Mouse (Mus musculus) lung, postnatal 25 days (tissue): ENCODE data around the gene Ano1.

ENCODE experiments used
- DNase-seq: peaks from one replicate; pipeline ENCODE4 v3.0.0; 2022; ENCODE audit warnings: low spot score

The Ano1 gene

DNA sequence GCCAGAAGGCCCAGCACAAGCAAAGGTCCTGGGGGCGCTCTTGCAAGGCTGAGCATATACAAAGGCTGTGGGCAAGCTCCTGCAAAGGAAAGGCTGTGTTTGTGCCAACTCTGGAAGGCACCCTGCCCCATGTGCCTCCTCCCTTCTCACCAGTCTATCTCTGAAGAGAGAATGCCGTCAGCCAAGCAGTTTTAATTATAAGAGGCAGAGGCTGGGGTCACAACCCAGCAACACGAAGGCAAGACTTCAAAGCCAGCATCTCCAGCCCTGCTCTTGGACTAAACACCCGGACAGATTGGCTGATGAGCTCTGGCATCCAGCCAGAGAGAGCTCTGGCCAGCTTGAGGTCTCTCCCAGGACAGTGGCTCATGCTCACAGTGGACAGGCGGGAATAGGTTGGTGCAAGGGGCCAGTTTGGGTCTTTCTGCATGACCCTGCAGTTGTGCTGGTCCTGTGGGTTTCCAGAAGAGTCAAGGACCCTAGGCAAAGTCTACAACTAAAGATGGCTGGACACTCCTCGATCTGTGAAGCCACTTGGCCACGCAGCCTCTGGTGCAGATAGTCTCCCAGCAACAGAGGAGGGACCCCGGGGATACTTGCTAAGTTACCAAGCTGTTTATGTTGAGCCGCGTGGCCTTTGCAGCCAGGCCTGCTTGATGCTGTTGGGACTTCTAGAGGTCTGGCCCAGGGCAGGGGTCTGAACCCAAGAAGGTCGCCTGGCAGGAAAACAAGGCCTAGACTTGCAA lies 12.9 kb upstream of the Ano1 start:
- DNase-seq, result no peak

DNA sequence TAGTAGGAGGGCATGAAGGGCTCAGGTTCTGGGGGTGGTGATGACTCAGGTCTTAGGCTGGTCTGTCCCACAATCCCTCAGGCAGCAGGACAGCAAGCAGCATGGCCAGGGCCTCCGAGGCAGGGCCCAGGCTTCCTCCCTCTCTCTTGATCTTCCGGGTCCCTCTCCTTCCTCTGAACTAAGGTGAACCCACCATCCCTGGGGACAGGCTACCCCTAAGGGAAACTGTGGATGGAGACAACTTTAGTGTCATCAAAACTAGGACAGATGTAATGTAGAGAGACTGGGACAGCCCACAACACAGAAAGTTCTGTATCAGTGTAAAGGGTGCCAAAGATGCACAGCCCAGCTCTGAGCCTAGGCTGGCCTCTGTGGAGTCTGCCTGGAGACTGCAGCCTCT lies 12.2 kb upstream of the Ano1 start:
- no peak for DNase-seq

DNA sequence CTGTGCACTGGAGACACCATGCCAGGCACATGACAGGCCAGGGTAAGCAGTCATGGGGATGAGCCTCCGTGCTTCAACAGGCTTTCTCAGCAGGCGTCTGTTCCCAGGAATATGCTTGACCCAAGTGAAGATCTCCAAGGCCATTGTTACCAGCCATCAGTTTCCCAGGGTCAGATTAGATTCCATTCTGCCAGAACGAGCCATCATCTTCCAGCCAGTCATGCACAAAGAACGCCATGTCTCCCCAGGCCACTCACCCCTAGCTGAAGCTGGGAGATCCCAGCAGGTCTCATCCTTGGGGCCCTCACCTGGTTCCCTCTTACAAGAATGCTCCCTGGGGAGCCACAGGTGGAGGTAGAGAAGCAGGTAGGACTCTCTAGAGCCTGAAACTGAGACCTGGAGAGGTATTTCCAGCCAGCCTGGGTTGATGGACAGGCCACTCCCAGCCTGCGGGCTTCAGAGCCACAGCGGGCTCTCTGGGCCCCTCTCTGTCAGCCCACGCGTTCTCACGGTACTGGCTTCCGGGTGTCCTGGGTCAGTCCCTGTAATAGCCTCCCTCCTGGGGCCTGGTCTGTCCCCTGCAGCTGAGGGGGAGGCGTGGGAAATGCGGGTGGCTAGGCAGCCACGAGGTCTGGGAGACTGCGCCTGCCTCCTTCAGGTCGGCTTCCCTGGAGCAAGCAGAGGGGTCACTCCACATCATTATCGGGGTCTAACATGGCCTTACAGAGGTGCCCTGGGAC lies 10.9 kb upstream of the Ano1 start:
- DNase-seq, result no peak

- DNase-seq, result no peak
These were observed 8.5 kb upstream of the Ano1 start for GRCm38 (mm10) chr7:144760228-144760627.

- DNase-seq, result no peak
These were observed 7.7 kb upstream of the Ano1 start for GRCm38 (mm10) chr7:144759455-144759854.

DNA sequence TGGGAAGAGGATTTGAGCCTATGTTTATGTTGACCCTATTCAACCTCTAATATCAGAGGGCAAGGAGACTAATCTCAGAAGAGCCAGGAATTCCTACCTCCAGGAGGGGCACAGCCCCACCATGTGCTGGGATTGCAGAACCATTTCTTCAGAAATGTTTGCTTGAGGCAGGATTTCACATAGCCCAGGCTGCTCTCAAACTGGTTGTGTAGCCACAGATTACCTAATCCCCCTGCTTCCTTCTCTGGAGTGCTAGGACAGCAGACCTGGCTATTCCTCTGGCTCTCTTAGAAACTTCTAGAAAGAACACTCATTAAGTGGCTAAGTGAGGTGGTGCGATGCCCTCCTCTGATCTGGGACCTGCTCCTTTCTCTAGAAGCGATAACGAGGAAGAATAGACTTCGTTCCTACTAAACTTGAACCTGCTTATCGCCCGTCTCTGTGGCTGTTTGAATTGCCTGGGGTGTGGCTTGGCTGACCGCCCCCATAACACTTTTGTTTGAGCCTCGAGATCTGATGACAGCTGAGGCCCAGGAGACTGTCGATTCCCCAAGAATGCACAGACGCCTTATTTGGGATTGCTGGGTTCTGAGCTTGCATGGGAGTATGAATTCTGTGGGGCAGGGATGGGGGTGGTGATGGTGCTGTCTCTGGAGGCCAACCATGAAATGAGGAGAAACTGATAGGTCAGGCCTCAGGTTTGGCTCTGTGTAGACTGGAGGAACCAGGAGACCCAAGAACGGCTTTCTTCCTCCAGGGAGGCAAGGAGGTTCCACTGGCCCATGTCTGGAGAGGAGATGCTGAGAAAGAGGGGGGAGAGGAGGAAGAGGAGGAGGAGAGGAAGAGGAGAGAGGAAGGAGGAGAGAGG lies 4.0 kb upstream of the Ano1 start:
- no peak for DNase-seq

- DNase-seq, result peak; percentile 49
These were observed 2.9 kb upstream of the Ano1 start for GRCm38 (mm10) chr7:144754722-144755121.

- no peak for DNase-seq
These were observed 1.9 kb upstream of the Ano1 start for GRCm38 (mm10) chr7:144753657-144754031.

DNA sequence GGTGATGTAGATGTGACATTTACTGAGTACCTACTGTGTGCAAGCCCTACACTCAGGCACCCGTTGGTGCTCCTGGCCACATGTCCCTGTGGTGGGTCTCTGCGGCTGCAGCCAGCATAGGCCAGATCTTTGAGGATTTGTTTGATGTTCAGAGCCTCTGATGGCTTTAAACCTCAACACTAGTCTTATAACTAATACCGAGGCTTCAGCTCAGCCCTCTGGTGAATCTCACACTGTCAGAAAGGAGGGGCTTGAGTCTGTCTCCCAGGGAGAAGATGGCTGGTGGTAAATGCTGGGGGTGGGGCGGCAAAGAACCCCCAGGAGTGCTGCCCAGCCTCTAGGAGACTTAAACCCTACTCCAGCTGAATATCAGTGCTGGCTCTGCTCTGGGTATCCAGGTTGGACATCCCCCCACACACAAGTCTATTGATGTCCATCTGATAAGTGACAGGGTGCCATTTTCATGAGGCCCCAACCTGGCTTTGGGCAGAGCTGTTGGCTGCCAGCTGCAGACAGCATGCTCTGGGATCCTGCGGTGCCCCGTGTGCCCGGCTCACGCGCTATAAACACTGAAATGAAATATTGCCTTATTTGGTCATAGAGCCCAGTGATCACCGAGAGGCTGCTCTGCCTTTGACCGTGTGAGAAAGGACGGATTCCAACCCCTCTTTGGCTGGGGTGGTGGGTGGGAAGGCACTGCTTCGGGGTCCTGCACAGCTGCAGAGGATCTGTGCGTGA lies 1.3 kb upstream of the Ano1 start:
- no peak for DNase-seq

DNA sequence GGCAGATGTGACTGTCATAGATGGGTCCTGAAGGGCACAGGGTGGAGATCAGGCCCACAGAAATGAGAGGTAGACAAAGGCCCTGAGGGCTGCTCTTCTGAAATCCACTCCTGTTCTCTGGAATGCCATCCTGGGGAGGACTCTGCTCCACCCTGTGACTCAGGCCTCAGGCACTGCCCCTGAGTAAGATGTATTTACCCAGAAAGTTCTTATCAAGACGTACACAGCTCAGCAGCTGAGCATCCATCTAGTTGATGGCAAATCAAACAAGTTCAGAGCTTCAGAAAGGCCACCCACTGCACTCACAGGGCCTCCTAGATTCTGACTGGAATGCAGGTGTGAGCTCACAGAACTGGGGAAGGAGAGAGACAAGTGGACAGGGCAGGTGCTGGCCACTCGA lies 4.0 kb downstream of the Ano1 start:
- peak; percentile 77 for DNase-seq

DNA sequence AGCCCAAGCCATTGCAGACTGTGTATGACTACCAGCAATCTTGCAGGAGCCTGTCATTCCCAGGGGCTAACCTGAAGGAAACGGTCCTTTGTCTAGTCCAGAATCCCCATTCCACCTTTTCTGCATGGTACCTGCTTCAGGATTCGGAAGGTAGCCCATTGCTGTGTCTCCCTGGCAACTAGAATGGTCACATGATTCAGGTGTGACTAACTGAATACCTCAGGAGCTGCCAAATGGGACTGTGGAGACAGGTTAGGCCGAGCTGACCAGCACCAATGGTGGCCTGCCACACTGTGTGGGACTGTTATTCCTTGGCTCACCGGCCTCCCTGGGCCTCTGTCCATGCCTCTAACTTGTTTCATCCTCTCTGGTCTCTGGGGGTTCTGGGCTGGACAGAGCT lies 5.3 kb downstream of the Ano1 start:
- DNase-seq, result no peak

DNA sequence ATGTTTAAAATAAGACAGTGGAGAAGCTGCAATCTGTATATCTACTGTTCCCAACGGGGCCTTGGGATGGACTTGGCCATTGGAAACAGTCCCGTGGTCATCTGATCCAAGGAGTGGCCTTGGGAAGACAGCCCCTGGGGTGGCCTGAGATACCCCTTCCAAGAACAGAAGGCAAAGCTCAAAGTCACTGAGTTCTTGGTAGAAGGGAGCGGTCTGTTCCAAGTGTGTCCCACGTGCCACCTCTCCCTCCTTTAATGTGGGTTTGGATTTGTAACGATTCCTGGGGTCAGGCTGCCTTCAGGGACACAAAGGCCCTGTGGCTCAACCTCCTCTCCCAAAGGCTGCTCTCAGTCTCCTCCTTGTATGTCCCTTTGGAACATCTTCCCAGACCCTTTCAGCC lies 7.9 kb downstream of the Ano1 start:
- DNase-seq, result no peak

- no peak for DNase-seq
These were observed 11.1 kb downstream of the Ano1 start for GRCm38 (mm10) chr7:144740643-144741042.

GRCm38 (mm10) chr7:144739810-144740209 lies 12.0 kb downstream of the Ano1 start:
- DNase-seq, result no peak

DNA sequence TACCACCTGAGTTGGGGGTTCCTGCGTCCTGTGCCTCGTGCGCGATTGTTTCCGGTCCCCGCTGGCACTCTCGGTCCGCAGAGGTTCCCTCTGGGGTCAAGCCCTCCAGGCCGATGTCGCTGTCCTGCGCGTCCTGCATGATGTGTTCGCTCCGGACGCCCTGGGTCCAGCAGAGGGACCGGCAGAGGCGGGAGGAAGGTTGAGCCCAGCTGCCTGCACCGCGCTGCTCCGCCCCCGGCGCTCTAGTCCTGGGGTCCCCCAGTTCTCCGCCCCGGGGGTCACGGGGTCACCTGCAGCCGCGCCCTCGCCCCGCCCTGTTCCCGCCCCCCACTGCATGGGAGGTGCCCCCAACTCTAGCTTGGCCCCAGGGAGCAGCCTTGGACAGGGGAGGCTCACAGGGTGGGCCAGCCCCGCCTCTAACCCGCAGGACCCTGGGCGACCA lies 13.4 kb downstream of the Ano1 start:
- DNase-seq, result no peak

DNA sequence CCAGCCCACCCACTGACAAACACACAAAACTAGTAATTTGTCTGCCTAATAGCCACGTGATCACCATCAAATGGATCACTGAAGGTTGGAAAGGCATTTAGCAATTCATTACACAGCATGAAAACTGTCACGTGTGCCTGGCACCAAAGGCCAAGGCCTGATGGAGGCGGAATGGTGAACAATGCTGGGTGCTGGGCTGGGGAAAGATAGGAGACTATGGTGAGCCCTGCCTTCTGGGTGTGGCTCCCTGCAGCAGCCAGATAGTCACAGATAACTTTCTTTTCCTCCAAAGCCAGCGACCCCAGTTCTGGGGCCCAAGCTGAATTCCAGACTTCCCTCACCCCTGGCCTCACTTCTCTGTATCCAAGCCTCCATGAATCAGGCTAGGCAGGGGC lies 19.9 kb downstream of the Ano1 start:
- no peak for DNase-seq

DNA sequence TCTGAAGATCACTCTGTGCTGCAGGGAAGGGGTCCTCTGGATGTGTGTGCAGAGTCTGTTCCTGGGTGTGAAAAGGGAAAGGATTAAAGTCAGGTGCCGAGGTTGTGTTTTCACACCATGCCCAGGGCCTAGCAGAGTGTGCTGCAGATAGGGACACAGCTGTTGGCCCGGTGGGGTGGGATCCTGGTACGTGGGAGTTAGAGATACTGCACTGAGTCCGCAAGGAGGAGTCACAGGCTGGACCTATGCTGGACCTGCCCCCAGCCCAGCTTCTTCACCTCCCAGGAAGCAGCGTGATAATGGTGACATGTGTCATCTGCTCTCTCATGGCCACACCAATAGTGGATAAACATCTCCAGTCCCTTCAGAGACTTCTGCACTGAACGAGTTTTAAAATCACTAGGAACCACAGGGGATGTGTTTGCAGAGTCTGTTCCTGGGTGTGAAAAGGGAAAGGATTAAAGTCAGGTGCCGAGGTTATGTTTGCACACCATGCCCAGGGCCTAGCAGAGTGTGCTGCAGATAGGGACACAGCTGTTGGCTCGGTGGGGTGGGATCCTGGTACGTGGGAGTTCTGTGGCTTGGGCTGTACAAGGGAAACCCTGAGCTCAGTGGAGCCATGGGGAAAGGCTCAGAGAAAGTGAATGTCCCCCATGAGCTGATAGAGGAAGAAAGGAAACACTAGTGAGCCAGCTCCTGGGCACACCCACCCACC lies 20.4 kb downstream of the Ano1 start:
- DNase-seq, result no peak

- no peak for DNase-seq
These were observed 27.5 kb downstream of the Ano1 start for GRCm38 (mm10) chr7:144724283-144724682.

DNA sequence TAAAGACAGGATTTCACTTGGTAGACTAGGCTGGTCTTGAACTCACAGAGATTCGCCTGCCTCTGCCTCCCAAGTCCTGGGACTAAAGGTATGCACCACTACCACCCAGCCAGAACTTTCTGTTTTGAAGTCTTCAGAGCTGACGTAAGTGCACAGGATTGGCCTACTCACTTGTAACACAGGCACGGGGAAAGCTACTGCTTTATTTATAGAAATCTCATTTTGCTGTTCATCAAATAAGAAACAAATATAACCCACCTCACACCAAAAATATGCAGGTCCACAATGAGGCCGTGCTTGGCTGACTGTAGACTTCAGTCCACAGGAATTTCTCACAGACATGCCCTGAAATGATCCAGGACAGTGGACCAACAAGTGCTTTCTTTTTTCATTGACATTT lies 31.8 kb downstream of the Ano1 start:
- DNase-seq, result no peak

GRCm38 (mm10) chr7:144717736-144718135 lies 34.0 kb downstream of the Ano1 start:
- no peak for DNase-seq

DNA sequence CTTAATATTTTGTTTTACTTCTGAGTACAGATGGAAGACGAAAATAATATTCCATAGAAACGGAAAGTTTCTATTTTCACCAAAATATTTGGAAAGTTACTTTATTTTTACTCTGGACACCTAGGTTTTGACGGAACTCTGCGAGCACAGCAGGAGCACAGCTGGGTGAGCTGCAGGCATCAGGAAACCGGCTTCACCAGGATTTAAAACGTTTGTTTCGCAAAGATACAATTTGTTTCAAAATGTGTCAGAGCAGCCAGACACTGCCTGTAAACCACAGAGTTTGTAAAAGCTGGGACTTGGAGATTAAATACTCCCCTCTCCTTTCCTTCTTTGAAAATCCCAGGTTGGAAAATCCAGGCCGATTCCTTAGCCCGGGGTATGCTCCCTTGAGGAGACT lies 53.9 kb downstream of the Ano1 start:
- no peak for DNase-seq
